Mouse (Mus musculus): ENCODE results near the gene Gatm.

- no peak for TF ChIP-seq TAL1 (IDR thresholded peaks at IDR 0.05; ENCODE audit: low read length)
- no peak for TF ChIP-seq GATA1 (IDR thresholded peaks at IDR 0.05; ENCODE audit: low read length)
Measured at GRCm38 (mm10) chr2:122630465-122631225, 19.5 kb upstream of the Gatm start.

Measured in erythroblast, embryonic 14.5 days (primary cell).